In the genomic region with DNA sequence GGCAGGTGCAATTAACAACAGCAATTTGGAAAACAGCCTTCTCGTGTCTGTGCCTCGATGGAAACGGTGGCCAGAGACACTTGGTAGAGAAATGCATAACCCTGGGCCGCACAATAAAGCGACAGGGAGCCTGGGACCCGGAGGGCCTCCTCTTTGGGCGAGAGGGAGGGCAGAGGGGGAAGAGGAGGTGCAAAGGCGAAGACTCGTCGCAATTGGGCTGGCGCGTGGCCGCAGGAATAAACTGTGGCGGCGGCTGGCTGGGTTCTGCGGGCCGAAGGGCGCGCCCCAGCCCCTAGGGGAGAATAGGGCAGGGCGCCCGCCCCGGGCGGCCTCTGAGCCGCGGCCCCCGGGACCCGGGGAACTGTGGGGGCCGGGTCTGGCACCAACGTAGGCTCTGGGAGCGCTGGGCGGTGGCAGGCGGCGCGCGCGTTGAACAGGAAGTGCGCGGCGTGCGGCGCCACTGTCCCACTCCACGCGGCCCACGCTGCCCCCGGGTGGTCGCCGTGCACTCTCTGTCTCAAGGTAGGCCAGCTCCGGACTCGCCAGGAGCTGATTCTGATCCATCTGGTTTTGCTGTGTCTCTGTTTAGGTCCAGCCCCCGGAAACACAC, we compare ENCODE assay signal across 7 mouse cellular contexts. TPM values are rescaled to one million over a fixed set of nuclear protein-coding genes. Genes with fewer than 3 reads are reported as not detected.
DNase-seq lines count a peak whose midpoint lies in the region; ATAC-seq and TF ChIP-seq lines count a peak whose summit lies in the region.

TSS of gene Prkag2 (minus strand) at position 127 of the 610 bp plus-strand sequence.

- H3K9ac ChIP-seq in intestine, postnatal 0 days (ENCODE audit: low read depth, low read length): peak within 1 kb of the TSS; percentile 72
- H3K9ac ChIP-seq in limb, embryonic 12.5 days (replicated peaks): peak within 1 kb of the TSS; percentile 63
- H3K9ac ChIP-seq in midbrain, embryonic 12.5 days (replicated peaks): peak within 1 kb of the TSS; percentile 59

- no peaks in the 10 kb centered on the region for H3K27me3 ChIP-seq in intestine, postnatal 0 days (replicated peaks; ENCODE audit: control insufficient read depth, insufficient read depth, low read length)
- H3K27me3 ChIP-seq in limb, embryonic 12.5 days: peaks cover 69% of the 10 kb centered on the region
- H3K27me3 ChIP-seq in midbrain, embryonic 12.5 days: peaks cover 59% of the 10 kb centered on the region

- no peaks in the 10 kb centered on the region for H3K36me3 ChIP-seq in intestine, postnatal 0 days (ENCODE audit: control insufficient read depth, insufficient read depth)
- no peaks in the 10 kb centered on the region for H3K36me3 ChIP-seq in limb, embryonic 12.5 days
- no peaks in the 10 kb centered on the region for H3K36me3 ChIP-seq in midbrain, embryonic 12.5 days

- H3K4me2 ChIP-seq in intestine, postnatal 0 days (replicated peaks; ENCODE audit: low read depth): peak within 1 kb of the TSS; percentile 95
- peak within 1 kb of the TSS; percentile 100 for H3K4me2 ChIP-seq in limb, embryonic 12.5 days
- H3K4me2 ChIP-seq in midbrain, embryonic 12.5 days (replicated peaks): peak within 1 kb of the TSS; percentile 99

- H3K4me3 ChIP-seq in intestine, postnatal 0 days (ENCODE audit: low read depth, low read length): peak within 1 kb of the TSS; percentile 66
- peak within 1 kb of the TSS; percentile 63 for H3K4me3 ChIP-seq in limb, embryonic 12.5 days (replicated peaks)
- peak within 1 kb of the TSS; percentile 59 for H3K4me3 ChIP-seq in midbrain, embryonic 12.5 days

- peaks cover 7% of the 10 kb centered on the region; the same call in 1 of the 2 replicates for H3K4me1 ChIP-seq in intestine, postnatal 0 days (replicated peaks; ENCODE audit: control insufficient read depth, insufficient read depth, low read length)
- H3K4me1 ChIP-seq in limb, embryonic 12.5 days (replicated peaks): peaks cover 19% of the 10 kb centered on the region
- H3K4me1 ChIP-seq in midbrain, embryonic 12.5 days: peaks cover 24% of the 10 kb centered on the region

- peak; percentile 84 to 96 for DNase-seq in adrenal gland, adult (ENCODE audit: inconsistent age in 2 of 2, low spot score in 1 of 2)
- DNase-seq in heart, adult 11 months: peak; percentile 98
- DNase-seq in spleen, postnatal 10 days (ENCODE audit: low spot score in 2 of 2): peak; percentile 40 to 61

- WGBS in intestine, postnatal 0 days: under 1% methylated on average over 48 of the region's 50 CpGs
- under 1% methylated on average over 46 of the region's 50 CpGs for WGBS in limb, embryonic 12.5 days
- WGBS in midbrain, embryonic 12.5 days: under 1% methylated on average over 33 of the region's 50 CpGs

- H3K9me3 ChIP-seq in intestine, postnatal 0 days (ENCODE audit: control insufficient read depth): no peaks in the 10 kb centered on the region
- no peaks in the 10 kb centered on the region for H3K9me3 ChIP-seq in limb, embryonic 12.5 days
- no peaks in the 10 kb centered on the region for H3K9me3 ChIP-seq in midbrain, embryonic 12.5 days

- peak; percentile 48 for ATAC-seq in common myeloid progenitor, adult 5-6 weeks (replicated peaks; ENCODE audit: low read depth, poor library complexity, severe bottlenecking)
- ATAC-seq in intestine, postnatal 0 days: peak; percentile 71
- peak; percentile 50; the same call in 1 of the 2 replicates for ATAC-seq in limb, embryonic 12.5 days (ENCODE audit: insufficient number of reproducible peaks, insufficient read depth, low FRiP score, low TSS enrichment, low read depth)
- ATAC-seq in midbrain, embryonic 12.5 days (ENCODE audit: low FRiP score, low read depth): peak; percentile 45; the same call in 1 of the 2 replicates

- no peak for TF ChIP-seq CTCF in intestine, postnatal 0 days (IDR thresholded peaks at IDR 0.05; ENCODE audit: low read depth)

- H3K27ac ChIP-seq in intestine, postnatal 0 days (ENCODE audit: low read depth, low read length): peak within 1 kb of the TSS; percentile 93
- H3K27ac ChIP-seq in limb, embryonic 12.5 days: no peak within 1 kb of the TSS
- no peak within 1 kb of the TSS for H3K27ac ChIP-seq in midbrain, embryonic 12.5 days (replicated peaks)

RNA-seq across cellular contexts. Expression of gene Prkag2, which starts in this region (rescaled TPM):
- total RNA-seq in common myeloid progenitor, adult 5-6 weeks (2017): 17.6 and 26.3 TPM in 2 replicates
- polyA plus RNA-seq in intestine, postnatal 0 days (2015; fragmentation: Nextera tagmentation; extraction: Ambion mirVana): 38.3 and 42.7 TPM in 2 replicates
- polyA plus RNA-seq in limb, embryonic 12.5 days (2016; fragmentation: Nextera tagmentation; extraction: Ambion mirVana): 24.1 and 24.5 TPM in 2 replicates
- 56.2 and 62.8 TPM in 2 replicates for polyA plus RNA-seq in midbrain, embryonic 12.5 days (2016; fragmentation: Nextera tagmentation; extraction: Ambion mirVana)
